Mouse (Mus musculus) heart, embryonic 10.5 days (tissue): ENCODE data around the gene Gfpt1. TPM values are rescaled to one million over a fixed set of nuclear protein-coding genes. Genes with fewer than 3 reads are reported as not detected.

Experiments
- DNase-seq: peaks from one replicate; pipeline ENCODE4 v3.0.0-alpha.2; 2017; ENCODE audit warnings: low spot score
- H3K27ac ChIP-seq: fragments of 300-500 bp; sonication (generic); 2 replicates; pipeline ENCODE4 v1.5.1; 2016; ENCODE audit warnings: mild to moderate bottlenecking
- H3K27me3 ChIP-seq: fragments of 300-500 bp; sonication (generic); 2 replicates; pipeline ENCODE4 v1.6.1; 2016; ENCODE audit warnings: mild to moderate bottlenecking; ENCODE audit not compliant: poor library complexity, insufficient read depth, severe bottlenecking
- H3K36me3 ChIP-seq: fragments of 300-500 bp; sonication (generic); 2 replicates; pipeline ENCODE4 v1.6.1; 2016; ENCODE audit warnings: mild to moderate bottlenecking, moderate library complexity
- H3K4me1 ChIP-seq: fragments of 300-500 bp; sonication (generic); 2 replicates; pipeline ENCODE4 v1.6.1; 2016; ENCODE audit warnings: mild to moderate bottlenecking
- H3K4me3 ChIP-seq: fragments of 300-500 bp; sonication (generic); 2 replicates; pipeline ENCODE4 v1.5.1; 2016; ENCODE audit warnings: mild to moderate bottlenecking, moderate library complexity
- H3K9me3 ChIP-seq: fragments of 300-500 bp; sonication (generic); 2 replicates; pipeline ENCODE4 v1.6.1; 2016; ENCODE audit warnings: mild to moderate bottlenecking, moderate library complexity
- WGBS: fragments of 180-500 bp; shearing (Covaris S2); methylation state at CpG from one replicate; pipeline ENCODE4 v1.1.7; 2016; 5-methylcytosine and 5-hydroxymethylcytosine counted together
- polyA plus RNA-seq: library from polyadenylated mRNA; unstranded; fragments of >200 nt; fragmentation: Nextera tagmentation; extraction: Ambion mirVana; gene quantifications from 2 replicates; pipeline ENCODE4 v1.2.1, GENCODE M21; 2016

Gfpt1 gene
- polyA plus RNA-seq, 1 experiment from 2014 or later = 18.6 TPM

DNA sequence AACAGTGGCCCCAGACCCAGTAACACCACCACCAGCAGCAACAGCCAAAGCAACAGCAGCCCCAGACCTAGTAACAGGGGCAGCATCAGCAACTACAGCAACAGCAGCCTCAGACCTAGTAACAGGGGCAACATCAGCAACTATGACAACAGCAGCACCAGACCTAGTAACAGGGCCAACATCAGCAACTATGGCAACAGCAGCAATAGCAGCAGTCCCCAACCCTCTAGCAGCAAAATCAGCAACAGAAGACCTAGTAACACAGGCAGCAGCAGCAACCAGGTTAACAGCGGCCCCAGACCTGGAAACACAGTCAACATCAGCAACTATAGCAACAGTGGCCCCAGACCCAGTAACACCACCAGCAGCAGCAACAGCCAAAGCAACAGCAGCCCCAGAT is 68.8 kb downstream of the Gfpt1 start:
- H3K27me3 ChIP-seq = peaks cover 9% of the 10 kb centered on the region; the same call in 1 of the 2 replicates
- no peak overlapping the region for H3K4me3 ChIP-seq
- peak; percentile 72 for DNase-seq
- H3K27ac ChIP-seq = peak overlapping the region; percentile 37; the same call in 1 of the 2 replicates
- H3K36me3 ChIP-seq = no peaks in the 10 kb centered on the region
- 83% methylated on average over 1 of the region's 1 CpGs for WGBS
- H3K4me1 ChIP-seq = no peaks in the 10 kb centered on the region
- no peaks in the 10 kb centered on the region for H3K9me3 ChIP-seq

DNA sequence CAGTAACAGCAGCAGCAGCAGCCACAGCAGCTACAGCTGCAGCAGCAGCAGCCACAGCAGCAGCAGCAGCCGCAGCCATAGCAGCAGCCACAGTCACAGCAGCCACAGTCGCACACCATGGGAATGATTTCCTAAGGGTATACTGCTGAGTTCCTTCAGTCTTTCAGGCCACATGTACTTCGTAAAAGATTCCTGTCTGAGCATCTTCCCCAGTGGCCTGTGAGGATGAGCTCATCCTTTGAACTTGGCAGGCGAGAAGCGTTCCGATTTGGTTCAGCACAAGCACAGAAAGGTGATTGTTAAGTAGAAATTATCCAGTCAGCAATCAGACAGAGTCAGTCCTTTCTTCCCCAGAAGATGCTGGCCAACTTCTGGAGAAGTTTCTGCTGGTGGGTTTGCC is 69.5 kb downstream of the Gfpt1 start:
- no peak for DNase-seq
- 80% methylated on average over 6 of the region's 6 CpGs for WGBS

DNA sequence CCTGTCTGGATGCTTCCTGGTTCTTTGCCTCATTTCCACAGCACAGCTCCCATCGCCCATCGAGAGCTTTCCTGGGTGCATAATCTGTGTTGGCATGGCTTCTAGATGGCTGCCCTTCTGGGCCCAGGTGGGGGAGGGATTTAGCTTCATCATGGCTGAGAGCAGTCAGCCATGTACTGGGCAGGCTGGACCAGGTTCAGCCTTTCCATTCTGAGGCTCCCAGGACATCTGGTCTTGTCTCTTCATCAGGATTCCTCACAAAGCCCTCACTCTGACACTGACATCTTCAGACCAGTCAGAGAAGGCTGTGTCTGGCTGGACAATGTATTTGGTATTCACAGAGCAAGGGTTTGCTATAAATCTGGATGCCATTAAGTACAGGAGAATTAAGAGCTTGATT is 73.3 kb downstream of the Gfpt1 start:
- WGBS = 87% methylated on average over 2 of the region's 2 CpGs
- Histone ChIP-seq H3K27ac (no peak overlapping the region), H3K27me3 (peaks cover 9% of the 10 kb centered on the region; the same call in 1 of the 2 replicates), H3K4me3 (no peak overlapping the region), H3K9me3 (no peaks in the 10 kb centered on the region), H3K4me1 (peaks cover 10% of the 10 kb centered on the region; the same call in 1 of the 2 replicates), H3K36me3 (no peaks in the 10 kb centered on the region)
- DNase-seq = no peak

More for the DNA sequence above, 69.5 kb downstream of the Gfpt1 start:
- Histone ChIP-seq H3K4me1 (no peaks in the 10 kb centered on the region), H3K9me3 (no peaks in the 10 kb centered on the region), H3K27me3 (peaks cover 9% of the 10 kb centered on the region; the same call in 1 of the 2 replicates), H3K27ac (peak overlapping the region; percentile 37; the same call in 1 of the 2 replicates), H3K4me3 (no peak overlapping the region), H3K36me3 (no peaks in the 10 kb centered on the region)

DNA sequence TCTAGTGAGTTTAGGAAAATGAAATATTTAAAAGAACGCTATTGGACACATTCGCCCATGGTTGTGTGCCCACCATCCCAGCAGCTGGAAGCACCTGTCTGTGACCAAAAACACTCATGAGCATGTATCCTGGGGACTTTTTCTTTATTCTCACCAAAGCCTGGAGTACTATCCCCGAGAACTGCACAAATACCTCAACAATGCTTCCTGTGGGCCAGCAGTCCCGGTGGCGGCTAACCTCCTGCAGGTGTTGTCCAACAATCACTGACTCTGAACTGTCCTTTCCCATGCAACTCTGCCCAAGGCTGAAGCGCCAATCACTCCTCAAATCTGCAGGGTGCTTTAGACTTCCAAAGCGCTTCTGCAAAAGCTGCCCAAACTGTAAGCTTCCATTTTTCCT is 74.0 kb downstream of the Gfpt1 start:
- Histone ChIP-seq H3K9me3 (no peaks in the 10 kb centered on the region), H3K4me3 (no peak overlapping the region), H3K27me3 (0 out of 2 replicates have a peak, but pooled peaks cover 4% of the 10 kb centered on the region), H3K4me1 (peaks cover 10% of the 10 kb centered on the region; the same call in 1 of the 2 replicates), H3K27ac (no peak overlapping the region), H3K36me3 (no peaks in the 10 kb centered on the region)
- WGBS = 82% methylated on average over 7 of the region's 7 CpGs
- no peak for DNase-seq

DNA sequence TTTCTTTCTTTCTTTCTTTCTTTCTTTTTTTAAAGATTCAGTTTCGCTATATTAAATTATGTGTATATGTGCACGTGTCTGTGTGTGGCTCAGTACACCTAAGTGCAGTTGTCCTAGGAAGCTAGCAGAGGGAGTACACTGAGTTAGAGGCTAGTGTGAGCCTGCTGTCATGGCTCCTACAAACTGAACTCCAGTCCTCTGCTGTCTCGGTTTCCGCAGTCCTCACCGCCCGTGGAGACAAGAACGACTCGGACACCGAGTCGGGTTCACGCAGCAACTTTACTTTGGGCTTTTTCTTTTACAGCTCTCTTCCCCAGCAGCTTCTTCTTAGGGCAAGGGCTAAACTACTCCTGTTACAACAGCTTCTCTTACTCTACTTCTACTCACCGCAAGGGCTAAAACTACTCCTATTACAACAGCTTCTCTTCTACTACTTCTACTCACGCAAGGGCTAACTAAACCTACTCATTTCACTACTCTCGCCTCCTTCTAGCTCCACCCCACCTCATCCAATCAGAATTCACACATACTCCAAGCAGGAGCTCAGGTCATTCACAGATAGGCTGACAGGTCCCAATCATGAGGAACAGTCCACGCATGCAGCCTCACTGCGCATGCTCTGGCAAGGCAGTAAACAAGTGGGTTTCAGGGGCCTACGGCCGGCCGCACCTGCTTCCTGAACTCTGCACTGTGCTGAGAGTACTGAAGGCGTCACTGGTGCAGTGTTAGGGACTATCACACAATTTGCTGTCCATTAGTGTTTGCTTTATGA is 76.6 kb downstream of the Gfpt1 start:
- peaks cover 10% of the 10 kb centered on the region; the same call in 1 of the 2 replicates for H3K4me1 ChIP-seq
- WGBS = 83% methylated on average over 20 of the region's 20 CpGs
- H3K4me3 ChIP-seq = no peak overlapping the region
- H3K27me3 ChIP-seq = no peaks in the 10 kb centered on the region
- H3K9me3 ChIP-seq = no peaks in the 10 kb centered on the region
- DNase-seq = no peak
- H3K27ac ChIP-seq = no peak overlapping the region
- H3K36me3 ChIP-seq = no peaks in the 10 kb centered on the region

DNA sequence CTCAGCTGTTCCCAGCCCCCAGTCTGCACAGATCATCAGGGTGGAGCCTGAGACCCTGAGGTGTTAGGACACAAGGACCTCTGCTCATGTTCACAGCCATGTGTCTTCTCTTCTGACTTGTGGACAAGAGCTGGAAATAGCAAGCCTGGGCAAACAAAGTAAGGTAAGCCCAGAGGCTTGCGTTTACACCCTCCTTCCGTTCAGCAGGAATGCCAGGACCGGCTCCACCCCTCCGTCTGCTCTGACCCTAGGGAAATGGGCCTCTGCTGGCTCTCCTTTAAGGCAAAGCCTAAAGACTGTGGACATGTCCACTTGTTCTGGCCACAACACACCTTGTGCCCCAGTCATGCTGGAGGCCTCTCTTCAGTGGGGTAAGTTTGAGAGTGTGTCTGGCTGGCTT is 77.3 kb downstream of the Gfpt1 start:
- DNase-seq = no peak
- WGBS = 50% methylated on average over 4 of the region's 4 CpGs
- peaks cover 10% of the 10 kb centered on the region; the same call in 1 of the 2 replicates for H3K4me1 ChIP-seq
- no peak overlapping the region for H3K27ac ChIP-seq
- no peaks in the 10 kb centered on the region for H3K36me3 ChIP-seq
- no peaks in the 10 kb centered on the region for H3K9me3 ChIP-seq
- no peaks in the 10 kb centered on the region for H3K27me3 ChIP-seq
- no peak overlapping the region for H3K4me3 ChIP-seq

DNA sequence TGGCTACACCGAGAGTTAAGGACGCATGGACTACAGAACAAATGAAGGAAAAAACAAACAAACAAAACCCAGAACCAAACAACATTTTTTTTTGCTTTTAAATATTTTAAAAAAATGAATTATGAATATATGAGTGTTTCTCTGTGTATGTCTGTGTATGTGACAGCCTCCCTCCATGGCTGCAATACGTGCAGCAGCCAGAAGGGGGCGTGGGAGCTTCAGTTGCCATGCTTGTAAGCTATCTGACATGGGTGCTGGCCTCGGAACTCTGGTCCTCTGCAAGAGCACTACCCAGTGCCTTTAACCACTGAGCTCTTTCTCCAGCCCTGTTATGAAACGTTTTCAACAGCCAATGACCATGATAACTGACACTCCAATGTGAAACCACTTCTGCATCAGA is 78.0 kb downstream of the Gfpt1 start:
- no peaks in the 10 kb centered on the region for H3K36me3 ChIP-seq
- H3K27me3 ChIP-seq = no peaks in the 10 kb centered on the region
- DNase-seq = no peak
- H3K4me1 ChIP-seq = peaks cover 10% of the 10 kb centered on the region; the same call in 1 of the 2 replicates
- H3K4me3 ChIP-seq = no peak overlapping the region
- WGBS = 86% methylated on average over 6 of the region's 6 CpGs
- no peaks in the 10 kb centered on the region for H3K9me3 ChIP-seq
- no peak overlapping the region for H3K27ac ChIP-seq

DNA sequence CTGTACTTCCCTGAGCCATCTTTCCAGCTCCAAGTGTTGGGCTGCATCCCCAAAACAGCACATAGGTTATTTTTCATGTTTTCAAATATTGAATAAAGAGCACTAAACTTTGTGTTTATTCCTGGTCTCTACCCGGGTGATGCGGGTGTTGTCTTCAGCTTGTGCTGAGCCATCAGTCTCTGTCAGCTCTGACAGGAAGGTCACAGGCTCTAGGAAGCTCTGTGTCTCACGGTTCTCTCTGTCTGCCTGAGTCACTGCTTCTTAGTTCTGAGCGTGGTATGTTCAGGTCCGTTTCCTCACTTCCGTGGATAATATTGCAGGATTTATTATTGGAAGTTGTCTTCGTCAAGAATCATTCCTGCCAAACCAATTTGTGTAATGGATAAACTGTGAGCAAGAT is 79.3 kb downstream of the Gfpt1 start:
- no peaks in the 10 kb centered on the region for H3K9me3 ChIP-seq
- H3K4me1 ChIP-seq = peaks cover 12% of the 10 kb centered on the region; the same call in 1 of the 2 replicates
- no peaks in the 10 kb centered on the region for H3K36me3 ChIP-seq
- no peak overlapping the region for H3K4me3 ChIP-seq
- no peak for DNase-seq
- H3K27ac ChIP-seq = no peak overlapping the region
- 67% methylated on average over 7 of the region's 7 CpGs for WGBS
- no peaks in the 10 kb centered on the region for H3K27me3 ChIP-seq

DNA sequence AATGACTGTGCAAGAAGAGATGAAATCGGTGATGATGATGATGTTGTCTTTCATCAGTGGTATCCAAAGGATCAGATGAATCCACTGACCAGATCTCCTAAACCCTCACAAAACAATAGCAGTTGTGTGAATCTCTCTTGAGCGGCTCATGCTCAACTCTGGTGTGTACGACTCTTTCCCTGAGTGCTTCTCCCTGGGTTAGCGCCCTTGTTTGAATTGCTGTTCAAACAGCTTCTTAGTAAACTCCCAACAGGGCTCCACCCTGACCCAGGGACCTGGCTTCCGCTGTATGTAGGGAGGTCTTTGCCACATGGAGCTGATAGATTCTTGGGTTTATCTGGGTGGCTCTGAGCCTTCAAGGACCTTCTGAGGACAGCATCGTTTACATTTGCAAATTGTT is 80.8 kb downstream of the Gfpt1 start:
- Histone ChIP-seq H3K4me3 (no peak overlapping the region), H3K36me3 (no peaks in the 10 kb centered on the region), H3K9me3 (no peaks in the 10 kb centered on the region), H3K4me1 (peaks cover 19% of the 10 kb centered on the region; the same call in 1 of the 2 replicates), H3K27me3 (no peaks in the 10 kb centered on the region), H3K27ac (no peak overlapping the region)
- 82% methylated on average over 6 of the region's 6 CpGs for WGBS
- DNase-seq = no peak

DNA sequence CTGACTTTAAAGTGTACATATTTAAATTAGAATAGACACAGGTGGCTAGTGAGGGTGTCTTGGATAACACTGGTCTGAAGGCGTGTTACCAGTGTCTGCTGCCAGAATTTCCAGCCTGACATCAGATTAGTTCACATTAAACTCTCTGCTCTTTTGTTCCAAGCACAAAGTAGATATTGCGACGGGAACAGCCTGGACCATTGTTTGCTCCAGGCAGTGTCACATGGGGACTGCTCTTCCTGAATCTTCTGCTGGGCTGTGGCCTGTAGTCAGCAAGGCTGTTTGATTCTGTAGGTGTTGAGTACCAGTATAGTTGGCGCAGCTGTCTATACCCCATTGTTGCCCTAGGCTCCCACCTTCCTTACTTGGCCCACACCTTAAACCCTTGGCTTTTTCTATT is 81.3 kb downstream of the Gfpt1 start:
- Histone ChIP-seq H3K4me1 (peaks cover 19% of the 10 kb centered on the region; the same call in 1 of the 2 replicates), H3K27me3 (no peaks in the 10 kb centered on the region), H3K9me3 (no peaks in the 10 kb centered on the region), H3K27ac (no peak overlapping the region), H3K36me3 (no peaks in the 10 kb centered on the region), H3K4me3 (no peak overlapping the region)
- 79% methylated on average over 4 of the region's 4 CpGs for WGBS
- no peak for DNase-seq

DNA sequence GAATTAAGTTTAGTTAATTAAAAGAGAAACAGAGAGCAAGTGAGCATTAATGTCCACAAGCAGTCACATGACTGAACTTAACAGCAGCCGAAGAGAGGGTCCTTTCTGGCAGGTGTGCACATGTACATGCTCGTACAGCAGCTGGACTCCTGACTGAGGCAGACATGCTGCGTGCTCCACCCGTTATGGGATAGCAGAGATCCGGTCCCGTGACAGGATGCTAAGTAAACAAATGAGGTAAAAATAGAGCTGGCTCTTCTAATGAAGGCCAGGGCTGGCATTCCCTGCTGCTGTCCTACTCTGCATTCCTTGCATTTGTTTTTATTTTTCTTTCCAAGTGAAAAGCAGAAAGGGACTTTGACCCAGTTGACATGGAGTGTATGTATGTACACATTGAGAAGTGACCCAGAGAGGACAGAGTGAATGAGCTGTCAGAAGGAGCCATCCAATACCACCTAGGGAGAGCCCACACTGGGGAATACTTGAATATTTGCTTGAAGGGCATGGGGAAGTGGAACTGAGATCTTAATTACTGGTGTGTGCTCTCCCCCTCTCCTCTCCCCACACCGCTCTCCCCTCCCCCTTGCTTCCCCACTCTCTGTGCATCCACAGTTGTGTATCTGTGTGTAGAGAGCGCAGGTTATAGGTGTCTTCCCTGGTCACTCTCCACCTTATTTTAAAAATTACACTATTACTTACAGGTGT is 84.6 kb downstream of the Gfpt1 start:
- WGBS = 50% methylated on average over 8 of the region's 8 CpGs
- no peaks in the 10 kb centered on the region for H3K27me3 ChIP-seq
- peaks cover 9% of the 10 kb centered on the region; the same call in 1 of the 2 replicates for H3K4me1 ChIP-seq
- DNase-seq = no peak
- no peak overlapping the region for H3K4me3 ChIP-seq
- H3K27ac ChIP-seq = no peak overlapping the region
- no peaks in the 10 kb centered on the region for H3K36me3 ChIP-seq
- H3K9me3 ChIP-seq = no peaks in the 10 kb centered on the region

DNA sequence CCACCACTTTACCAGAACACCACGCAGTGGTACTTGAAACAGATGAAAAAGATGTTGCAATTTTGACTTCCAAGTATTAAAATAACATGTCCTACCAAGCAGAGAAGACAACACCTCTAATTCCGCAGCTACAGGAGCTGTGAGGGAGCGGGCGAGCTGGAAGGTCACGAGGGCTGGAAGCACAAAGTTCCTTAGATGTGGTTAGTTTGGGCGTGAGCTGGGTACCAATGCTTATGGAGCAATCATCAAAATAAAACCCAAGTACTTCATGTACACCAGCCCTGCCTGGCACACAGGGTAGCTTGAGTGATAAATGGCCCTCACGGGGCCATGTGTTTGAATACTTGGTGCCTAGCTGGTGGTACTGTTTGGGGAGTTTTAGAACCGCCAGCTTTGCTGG is 87.2 kb downstream of the Gfpt1 start:
- H3K4me3 ChIP-seq = no peak overlapping the region
- DNase-seq = no peak
- WGBS = 92% methylated on average over 8 of the region's 8 CpGs

DNA sequence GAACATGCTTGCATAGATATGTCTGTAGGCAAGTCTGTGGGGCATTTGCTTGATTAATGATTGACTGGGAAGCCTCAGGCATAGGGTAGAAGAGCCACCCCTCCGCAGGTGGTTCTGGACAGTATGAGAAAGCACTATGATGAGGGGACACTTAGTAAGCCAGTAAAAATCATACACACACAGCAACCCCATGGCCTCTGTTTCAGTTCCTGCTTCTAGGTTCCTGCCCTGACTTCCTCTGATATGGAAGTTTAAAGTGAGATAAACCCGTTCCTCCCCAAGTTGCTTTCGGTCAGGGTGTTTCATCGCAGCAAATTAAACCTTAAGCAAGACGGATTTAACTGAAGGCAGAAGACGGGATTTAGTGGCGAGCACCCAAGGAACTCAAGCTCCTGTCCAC is 88.0 kb downstream of the Gfpt1 start:
- no peak overlapping the region for H3K4me3 ChIP-seq
- H3K9me3 ChIP-seq = no peaks in the 10 kb centered on the region
- H3K27ac ChIP-seq = no peak overlapping the region
- no peaks in the 10 kb centered on the region for H3K27me3 ChIP-seq
- no peaks in the 10 kb centered on the region for H3K36me3 ChIP-seq
- H3K4me1 ChIP-seq = peaks cover 9% of the 10 kb centered on the region; the same call in 1 of the 2 replicates
- no peak for DNase-seq
- 84% methylated on average over 7 of the region's 7 CpGs for WGBS

More for the DNA sequence above, 87.2 kb downstream of the Gfpt1 start:
- no peaks in the 10 kb centered on the region for H3K36me3 ChIP-seq
- H3K9me3 ChIP-seq = no peaks in the 10 kb centered on the region
- H3K27ac ChIP-seq = no peak overlapping the region
- peaks cover 9% of the 10 kb centered on the region; the same call in 1 of the 2 replicates for H3K4me1 ChIP-seq
- no peaks in the 10 kb centered on the region for H3K27me3 ChIP-seq
